Mouse (Mus musculus): ENCODE measurements at regions not wholly inside any gene's neighbourhood (a gene's known extent, or its start where the extent isn't known, plus 50 kb on each side); places are given as distances from the start of the nearest gene placed in this dataset.

DNA sequence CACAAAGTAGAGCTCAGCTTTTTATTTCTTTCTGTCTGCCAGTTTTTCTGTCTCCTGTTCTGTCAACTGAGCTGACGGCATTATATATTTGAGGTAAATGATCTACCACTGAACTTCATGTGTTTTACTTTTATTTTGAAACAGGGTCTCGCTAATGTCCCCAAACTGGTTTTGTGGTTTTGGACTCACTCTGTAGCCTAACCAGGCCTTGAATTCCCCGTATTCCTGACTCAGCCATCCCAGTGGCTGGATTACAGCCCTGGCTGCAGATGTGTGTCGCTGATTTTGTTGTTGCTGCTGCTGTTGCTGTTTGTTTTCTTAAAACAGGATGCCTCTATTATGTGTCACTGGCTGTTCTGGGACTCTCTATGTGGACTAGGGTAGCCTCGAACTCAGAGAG is 317.3 kb upstream of the Irx1 start:
- no peak for TF ChIP-seq TAL1 (conservative IDR thresholded peaks at IDR 0.05; ENCODE audit: low read depth, low read length)
- TF ChIP-seq GATA2 (IDR thresholded peaks at IDR 0.05; ENCODE audit: borderline replicate concordance, low read depth, low read length), result no peak
- TF ChIP-seq CTCF (IDR thresholded peaks at IDR 0.05; ENCODE audit: low read depth, low read length), result no peak
- no peak for TF ChIP-seq GATA1 (IDR thresholded peaks at IDR 0.05; ENCODE audit: borderline replicate concordance, low read length)
- no peak for TF ChIP-seq POLR2AphosphoS5 (IDR thresholded peaks at IDR 0.05; ENCODE audit: insufficient replicate concordance, low read depth, low read length)
- no peak for ATAC-seq (ENCODE audit: extremely low read depth, insufficient number of reproducible peaks, low FRiP score, poor library complexity, severe bottlenecking)
- no peak for DNase-seq (ENCODE audit: low spot score)
- Histone ChIP-seq H3K4me1 (ENCODE audit: insufficient read depth, low read depth, low read length) (no peaks in the 10 kb centered on the region), H3K27me3 (ENCODE audit: insufficient read depth, low read length) (no peaks in the 10 kb centered on the region), H3K4me3 (ENCODE audit: low read depth, low read length) (no peak overlapping the region), H3K36me3 (replicated peaks) (no peaks in the 10 kb centered on the region), H3K9me3 (replicated peaks) (peaks cover 61% of the 10 kb centered on the region)

DNA sequence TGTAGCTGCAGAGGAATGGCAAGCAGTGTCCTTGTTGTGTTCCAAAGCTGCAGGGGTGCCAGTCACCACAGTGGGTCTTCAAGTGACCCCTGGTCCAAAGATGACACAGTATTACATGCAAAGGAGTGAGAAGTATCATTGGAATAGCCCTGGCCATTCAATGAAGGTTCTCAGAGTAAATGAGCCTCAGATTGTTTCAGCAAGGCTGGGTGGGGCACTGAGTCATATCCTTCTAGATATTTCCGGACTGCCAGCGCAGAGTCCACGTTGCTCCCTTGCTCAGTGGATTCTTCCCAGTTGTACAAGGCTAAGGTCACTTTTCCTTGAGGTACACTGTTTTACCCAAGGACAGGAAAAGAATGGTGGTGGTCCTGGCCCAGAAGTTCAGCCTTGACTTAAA is 319.2 kb upstream of the Irx1 start:
- DNase-seq (ENCODE audit: low spot score) (no peak), ATAC-seq (ENCODE audit: extremely low read depth, insufficient number of reproducible peaks, low FRiP score, poor library complexity, severe bottlenecking) (no peak)
- H3K4me3 ChIP-seq (ENCODE audit: low read depth, low read length), result no peak overlapping the region
- no peaks in the 10 kb centered on the region for H3K4me1 ChIP-seq (ENCODE audit: insufficient read depth, low read depth, low read length)
- H3K36me3 ChIP-seq (replicated peaks), result no peaks in the 10 kb centered on the region
- no peaks in the 10 kb centered on the region for H3K27me3 ChIP-seq (ENCODE audit: insufficient read depth, low read length)
- no peak for TF ChIP-seq POLR2AphosphoS5 (IDR thresholded peaks at IDR 0.05; ENCODE audit: insufficient replicate concordance, low read depth, low read length)
- TF ChIP-seq TAL1 (conservative IDR thresholded peaks at IDR 0.05; ENCODE audit: low read depth, low read length), result no peak
- no peak for TF ChIP-seq GATA1 (IDR thresholded peaks at IDR 0.05; ENCODE audit: borderline replicate concordance, low read length)
- no peak for TF ChIP-seq CTCF (IDR thresholded peaks at IDR 0.05; ENCODE audit: low read depth, low read length)
- no peak for TF ChIP-seq GATA2 (IDR thresholded peaks at IDR 0.05; ENCODE audit: borderline replicate concordance, low read depth, low read length)
- H3K9me3 ChIP-seq (replicated peaks), result peaks cover 67% of the 10 kb centered on the region

DNA sequence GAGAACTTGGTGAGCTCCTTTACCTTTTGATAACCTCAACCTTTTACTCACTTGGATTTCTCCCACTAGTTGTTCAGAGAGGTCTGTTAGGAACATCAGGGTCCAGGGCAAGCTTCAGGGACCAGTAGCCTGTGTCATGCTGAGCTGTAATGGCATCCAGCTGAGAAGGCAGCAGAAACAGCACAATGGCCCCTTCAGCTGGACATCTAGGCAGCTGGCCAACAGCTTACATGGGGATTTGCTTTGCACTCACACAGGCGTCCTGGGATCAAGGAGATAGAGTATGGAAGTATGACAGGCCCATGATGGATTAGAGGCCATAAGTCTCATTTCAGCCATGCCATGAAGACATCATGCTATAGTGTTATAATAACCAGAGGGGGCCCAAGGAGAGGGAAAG is 320.2 kb upstream of the Irx1 start:
- Histone ChIP-seq H3K9me3 (replicated peaks) (peaks cover 63% of the 10 kb centered on the region), H3K4me3 (ENCODE audit: low read depth, low read length) (no peak overlapping the region), H3K27me3 (ENCODE audit: insufficient read depth, low read length) (no peaks in the 10 kb centered on the region), H3K36me3 (replicated peaks) (no peaks in the 10 kb centered on the region), H3K4me1 (ENCODE audit: insufficient read depth, low read depth, low read length) (no peaks in the 10 kb centered on the region)
- no peak for DNase-seq (ENCODE audit: low spot score)
- no peak for ATAC-seq (ENCODE audit: extremely low read depth, insufficient number of reproducible peaks, low FRiP score, poor library complexity, severe bottlenecking)
- TF ChIP-seq GATA1 (IDR thresholded peaks at IDR 0.05; ENCODE audit: borderline replicate concordance, low read length), result no peak
- TF ChIP-seq TAL1 (conservative IDR thresholded peaks at IDR 0.05; ENCODE audit: low read depth, low read length), result no peak
- no peak for TF ChIP-seq GATA2 (IDR thresholded peaks at IDR 0.05; ENCODE audit: borderline replicate concordance, low read depth, low read length)
- no peak for TF ChIP-seq POLR2AphosphoS5 (IDR thresholded peaks at IDR 0.05; ENCODE audit: insufficient replicate concordance, low read depth, low read length)
- TF ChIP-seq CTCF (IDR thresholded peaks at IDR 0.05; ENCODE audit: low read depth, low read length), result no peak

DNA sequence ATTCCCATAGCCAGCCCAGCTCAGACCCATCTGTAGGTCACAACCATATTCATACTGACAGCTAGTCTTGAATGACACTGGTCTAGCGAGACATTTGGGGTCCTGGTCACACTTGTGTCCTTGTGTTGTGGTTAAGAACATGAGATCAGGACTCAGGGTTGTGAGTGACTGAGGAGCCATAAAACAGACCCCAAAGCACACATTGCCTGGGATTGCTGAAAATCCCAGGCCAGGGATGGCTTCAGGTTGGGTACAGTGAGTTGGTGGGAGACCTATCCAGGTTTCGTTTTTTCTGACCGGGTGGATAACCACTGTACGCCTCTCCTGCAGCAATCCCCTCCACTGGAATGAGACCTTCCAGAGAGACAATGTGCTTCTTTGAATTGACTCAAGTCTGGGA is 322.8 kb upstream of the Irx1 start:
- Histone ChIP-seq H3K36me3 (replicated peaks) (no peaks in the 10 kb centered on the region), H3K4me3 (ENCODE audit: low read depth, low read length) (no peak overlapping the region), H3K9me3 (replicated peaks) (peaks cover 59% of the 10 kb centered on the region), H3K4me1 (ENCODE audit: insufficient read depth, low read depth, low read length) (no peaks in the 10 kb centered on the region), H3K27me3 (ENCODE audit: insufficient read depth, low read length) (no peaks in the 10 kb centered on the region)
- DNase-seq (ENCODE audit: low spot score) (no peak), ATAC-seq (ENCODE audit: extremely low read depth, insufficient number of reproducible peaks, low FRiP score, poor library complexity, severe bottlenecking) (no peak)
- TF ChIP-seq GATA1 (IDR thresholded peaks at IDR 0.05; ENCODE audit: borderline replicate concordance, low read length) (no peak), GATA2 (IDR thresholded peaks at IDR 0.05; ENCODE audit: borderline replicate concordance, low read depth, low read length) (no peak), CTCF (IDR thresholded peaks at IDR 0.05; ENCODE audit: low read depth, low read length) (no peak), TAL1 (conservative IDR thresholded peaks at IDR 0.05; ENCODE audit: low read depth, low read length) (no peak), POLR2AphosphoS5 (IDR thresholded peaks at IDR 0.05; ENCODE audit: insufficient replicate concordance, low read depth, low read length) (no peak)

DNA sequence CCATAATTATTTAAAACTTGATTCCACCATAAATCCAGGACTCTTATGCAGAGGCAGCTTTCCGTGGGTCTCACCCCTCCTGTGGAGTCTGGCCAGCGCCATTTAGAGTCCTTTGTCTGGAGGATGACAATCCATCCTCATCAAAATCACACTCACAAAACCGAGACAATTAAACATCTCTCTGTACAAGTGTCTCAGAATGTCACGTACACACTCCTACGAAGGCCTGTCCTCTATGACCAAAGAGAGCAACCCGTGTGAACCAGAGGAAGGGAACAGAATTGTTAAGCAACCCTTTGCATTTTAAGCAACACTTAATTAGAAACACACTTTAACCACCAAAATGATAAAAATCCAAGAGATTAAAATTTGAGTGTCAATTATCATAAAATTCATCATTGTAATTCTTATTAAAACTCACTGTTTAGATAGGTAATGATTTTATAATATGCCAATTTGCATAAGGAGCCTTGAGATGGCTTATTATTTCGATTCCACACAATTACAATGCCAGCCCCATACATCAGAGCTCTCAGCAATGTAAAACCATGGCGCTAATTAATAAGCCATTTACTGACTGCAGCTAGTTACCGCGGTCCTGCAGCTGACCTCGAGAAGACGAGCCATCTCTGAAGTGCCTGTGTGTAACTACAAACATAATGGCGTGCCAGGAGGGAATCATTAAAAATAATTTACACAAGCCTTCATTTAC is 325.0 kb upstream of the Irx1 start:
- DNase-seq (ENCODE audit: low spot score), result no peak
- Histone ChIP-seq H3K4me3 (ENCODE audit: low read depth, low read length) (no peak overlapping the region), H3K36me3 (replicated peaks) (no peaks in the 10 kb centered on the region), H3K27me3 (ENCODE audit: insufficient read depth, low read length) (no peaks in the 10 kb centered on the region), H3K4me1 (ENCODE audit: insufficient read depth, low read depth, low read length) (no peaks in the 10 kb centered on the region), H3K9me3 (replicated peaks) (peaks cover 52% of the 10 kb centered on the region)
- no peak for TF ChIP-seq GATA1 (IDR thresholded peaks at IDR 0.05; ENCODE audit: borderline replicate concordance, low read length)
- TF ChIP-seq TAL1 (conservative IDR thresholded peaks at IDR 0.05; ENCODE audit: low read depth, low read length), result no peak
- no peak for TF ChIP-seq POLR2AphosphoS5 (IDR thresholded peaks at IDR 0.05; ENCODE audit: insufficient replicate concordance, low read depth, low read length)
- TF ChIP-seq GATA2 (IDR thresholded peaks at IDR 0.05; ENCODE audit: borderline replicate concordance, low read depth, low read length), result no peak
- TF ChIP-seq CTCF (IDR thresholded peaks at IDR 0.05; ENCODE audit: low read depth, low read length), result no peak
- no peak for ATAC-seq (ENCODE audit: extremely low read depth, insufficient number of reproducible peaks, low FRiP score, poor library complexity, severe bottlenecking)

DNA sequence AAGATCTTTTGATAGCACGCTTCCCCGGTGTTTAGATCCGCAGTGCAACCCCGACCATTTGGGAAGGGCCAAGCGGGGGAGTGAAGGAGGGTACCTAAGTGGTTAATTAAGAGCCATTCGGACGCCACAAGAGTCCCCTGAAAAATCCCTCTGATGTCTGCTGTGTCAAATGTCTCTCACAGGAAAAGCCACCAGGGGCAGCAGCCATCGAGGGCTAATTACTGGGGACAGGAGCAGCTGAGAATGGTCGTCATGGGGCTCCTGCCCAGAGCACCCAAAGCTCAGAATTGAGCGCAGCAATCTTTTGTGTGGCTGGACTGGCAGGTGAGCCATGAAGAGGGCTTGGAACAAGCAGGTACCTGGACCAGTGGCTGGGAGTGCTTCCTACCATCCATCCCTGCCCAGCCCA is 325.6 kb upstream of the Irx1 start:
- Histone ChIP-seq H3K27me3 (ENCODE audit: insufficient read depth, low read length) (no peaks in the 10 kb centered on the region), H3K4me3 (ENCODE audit: low read depth, low read length) (no peak overlapping the region), H3K9me3 (replicated peaks) (peaks cover 51% of the 10 kb centered on the region), H3K36me3 (replicated peaks) (no peaks in the 10 kb centered on the region), H3K4me1 (ENCODE audit: insufficient read depth, low read depth, low read length) (no peaks in the 10 kb centered on the region)
- TF ChIP-seq GATA1 (IDR thresholded peaks at IDR 0.05; ENCODE audit: borderline replicate concordance, low read length) (no peak), GATA2 (IDR thresholded peaks at IDR 0.05; ENCODE audit: borderline replicate concordance, low read depth, low read length) (no peak), TAL1 (conservative IDR thresholded peaks at IDR 0.05; ENCODE audit: low read depth, low read length) (no peak), POLR2AphosphoS5 (IDR thresholded peaks at IDR 0.05; ENCODE audit: insufficient replicate concordance, low read depth, low read length) (no peak), CTCF (IDR thresholded peaks at IDR 0.05; ENCODE audit: low read depth, low read length) (no peak)
- no peak for ATAC-seq (ENCODE audit: extremely low read depth, insufficient number of reproducible peaks, low FRiP score, poor library complexity, severe bottlenecking)
- DNase-seq (ENCODE audit: low spot score), result no peak
